Mouse (Mus musculus) heart, embryonic 14.5 days (tissue): ENCODE data around the gene Fbxw11. TPM values are rescaled to one million over a fixed set of nuclear protein-coding genes. Genes with fewer than 3 reads are reported as not detected.
"Not testable (repeated sequence)": the region's sequence is repeated elsewhere in the genome, so short reads cannot be mapped to it uniquely, and the experiment has no call there.

Source experiments
- ATAC-seq: fragments of 200-750 bp; cut with Nextera tagmentation; 2 replicates; pipeline ENCODE4 v1.8.0; 2017; ENCODE audit warnings: low read depth, moderate TSS enrichment; ENCODE audit not compliant: insufficient number of reproducible peaks, insufficient read depth, low FRiP score
- H3K27ac ChIP-seq, 2 experiments: fragments of 200-500 bp in 1 of 2; fragments of 300-500 bp in 1 of 2; sonication (generic) in 1 of 2; replicated peaks in 1 of 2; 2 replicates each; pipeline ENCODE4 v1.5.1; 2012 to 2014; ENCODE audit warnings: low read depth in 2 of 2, low read length in 2 of 2, control low read depth in 1 of 2, mild to moderate bottlenecking in 1 of 2, mixed read lengths in 1 of 2; ENCODE audit not compliant: control insufficient read depth in 1 of 2, insufficient read depth in 1 of 2
- H3K27me3 ChIP-seq: fragments of 300-500 bp; sonication (generic); 2 replicates; pipeline ENCODE4 v1.6.1; 2014; ENCODE audit warnings: mild to moderate bottlenecking, low read length, control low read depth; ENCODE audit not compliant: control insufficient read depth, insufficient read depth
- H3K36me3 ChIP-seq: fragments of 300-500 bp; sonication (generic); 2 replicates; pipeline ENCODE4 v1.6.1; 2014; ENCODE audit warnings: mild to moderate bottlenecking, control low read depth, low read length, mixed read lengths; ENCODE audit not compliant: control insufficient read depth, insufficient read depth
- H3K4me1 ChIP-seq, 2 experiments: fragments of 200-500 bp in 1 of 2; fragments of 300-500 bp in 1 of 2; sonication (generic) in 1 of 2; 2 replicates each; pipeline ENCODE4 v1.6.1; 2012 to 2014; ENCODE audit warnings: low read length in 2 of 2, control low read depth in 1 of 2, mixed read lengths in 1 of 2; ENCODE audit not compliant: control insufficient read depth in 2 of 2, insufficient read depth in 2 of 2
- H3K4me2 ChIP-seq: fragments of 300-500 bp; sonication (generic); 2 replicates; pipeline ENCODE4 v1.6.1; 2014; ENCODE audit warnings: mild to moderate bottlenecking, low read length
- H3K4me3 ChIP-seq, 2 experiments: fragments of 200-500 bp in 1 of 2; fragments of 300-500 bp in 1 of 2; sonication (generic) in 1 of 2; 2 replicates each; pipeline ENCODE4 v1.5.1; 2012 to 2014; ENCODE audit warnings: low read length in 2 of 2, mild to moderate bottlenecking in 2 of 2, control low read depth in 1 of 2, low read depth in 1 of 2, moderate library complexity in 1 of 2; ENCODE audit not compliant: control insufficient read depth in 1 of 2, insufficient read depth in 1 of 2
- H3K9ac ChIP-seq: fragments of 300-500 bp; sonication (generic); 2 replicates; pipeline ENCODE4 v1.6.1; 2014; ENCODE audit warnings: mild to moderate bottlenecking, low read length
- H3K9me3 ChIP-seq: fragments of 300-500 bp; sonication (generic); 2 replicates; pipeline ENCODE4 v1.6.1; 2016; ENCODE audit warnings: low read length, control low read depth; ENCODE audit not compliant: control insufficient read depth
- WGBS: fragments of 180-500 bp; shearing (Covaris S2); extraction: QIAGEN DNeasy Blood & Tissue Kit; methylation state at CpG from one replicate; pipeline ENCODE4 v1.1.7; 2014; 5-methylcytosine and 5-hydroxymethylcytosine counted together
- polyA plus RNA-seq: library from polyadenylated mRNA; unstranded; fragments of >200 nt; fragmentation: Nextera tagmentation; extraction: Ambion mirVana; gene quantifications from 2 replicates; pipeline ENCODE4 v1.2.1, GENCODE M21; 2014

The Fbxw11 gene
- polyA plus RNA-seq, 1 experiment from 2014 or later, result 63.1 TPM

GRCm38 (mm10) chr11:32677811-32678210, 35.3 kb downstream of the Fbxw11 start:
- WGBS, result 94% methylated on average over 1 of the region's 1 CpGs
- Histone ChIP-seq H3K9ac (no peak overlapping the region), H3K9me3 (no peaks in the 10 kb centered on the region), H3K4me1 (peaks cover 12 to 51% of the 10 kb centered on the region in 2 experiments), H3K4me2 (no peak overlapping the region), H3K27ac (0 out of 4 replicates have a peak overlapping the region, but pooled peaks of 1 of the 2 experiments have one; percentile 49), H3K4me3 (no peak overlapping the region), H3K27me3 (no peaks in the 10 kb centered on the region), H3K36me3 (no peaks in the 10 kb centered on the region)
- ATAC-seq, result no peak

GRCm38 (mm10) chr11:32679091-32679490, 36.6 kb downstream of the Fbxw11 start:
- H3K4me2 ChIP-seq, ATAC-seq, H3K36me3 ChIP-seq, H3K27me3 ChIP-seq, H3K4me3 ChIP-seq, H3K9me3 ChIP-seq, H3K9ac ChIP-seq: not testable (repeated sequence)
- Histone ChIP-seq H3K27ac (0 out of 4 replicates have a peak overlapping the region, but pooled peaks of 1 of the 2 experiments have one; percentile 2), H3K4me1 (peaks cover 12 to 56% of the 10 kb centered on the region in 2 experiments)
- WGBS, result 93% methylated on average over 4 of the region's 4 CpGs

GRCm38 (mm10) chr11:32680014-32680413, 37.5 kb downstream of the Fbxw11 start:
- Histone ChIP-seq H3K4me3 (no peak overlapping the region), H3K9me3 (no peaks in the 10 kb centered on the region), H3K27me3 (no peaks in the 10 kb centered on the region), H3K4me1 (peaks cover 12 to 56% of the 10 kb centered on the region in 2 experiments), H3K9ac (no peak overlapping the region), H3K36me3 (no peaks in the 10 kb centered on the region), H3K4me2 (no peak overlapping the region), H3K27ac (0 out of 4 replicates have a peak overlapping the region, but pooled peaks of 1 of the 2 experiments have one; percentile 2)
- WGBS, result 77% methylated on average over 4 of the region's 4 CpGs
- ATAC-seq, result no peak

DNA sequence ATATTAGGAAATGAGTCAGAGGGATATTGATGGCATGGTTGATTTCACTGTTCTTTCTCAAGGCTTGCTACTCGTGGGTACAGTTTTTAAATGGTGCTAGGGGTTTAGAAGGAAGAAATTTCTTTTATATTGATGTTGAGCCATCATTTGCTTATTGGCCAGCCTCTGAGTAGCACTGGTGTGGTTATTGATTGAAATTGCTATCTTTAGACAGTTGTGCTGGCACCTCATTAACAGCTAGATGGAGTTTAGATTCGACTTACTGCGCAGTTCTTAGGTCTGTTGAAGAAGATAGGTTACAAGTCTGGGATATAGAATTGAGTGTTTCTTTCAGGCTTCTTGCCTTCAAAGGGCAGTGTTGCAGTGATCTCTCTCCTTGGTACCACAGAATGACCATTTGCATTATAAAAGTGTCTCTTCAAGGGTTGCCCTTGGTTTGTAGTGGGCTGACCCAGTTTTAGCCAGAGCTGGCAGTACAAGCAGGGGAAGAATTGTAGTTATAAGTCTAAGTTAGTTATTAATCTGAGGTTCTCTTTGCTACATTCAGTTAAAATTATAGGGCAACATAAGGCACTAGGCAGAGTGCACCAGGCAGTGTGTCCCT, 38.8 kb downstream of the Fbxw11 start:
- no peaks in the 10 kb centered on the region for H3K9me3 ChIP-seq
- ATAC-seq, result no peak
- no peak overlapping the region for H3K4me2 ChIP-seq
- 70% methylated on average over 3 of the region's 3 CpGs for WGBS
- H3K9ac ChIP-seq, result no peak overlapping the region
- H3K4me1 ChIP-seq, result peaks cover 12 to 59% of the 10 kb centered on the region in 2 experiments
- H3K4me3 ChIP-seq, result no peak overlapping the region
- no peaks in the 10 kb centered on the region for H3K27me3 ChIP-seq
- no peak overlapping the region for H3K27ac ChIP-seq
- no peaks in the 10 kb centered on the region for H3K36me3 ChIP-seq

DNA sequence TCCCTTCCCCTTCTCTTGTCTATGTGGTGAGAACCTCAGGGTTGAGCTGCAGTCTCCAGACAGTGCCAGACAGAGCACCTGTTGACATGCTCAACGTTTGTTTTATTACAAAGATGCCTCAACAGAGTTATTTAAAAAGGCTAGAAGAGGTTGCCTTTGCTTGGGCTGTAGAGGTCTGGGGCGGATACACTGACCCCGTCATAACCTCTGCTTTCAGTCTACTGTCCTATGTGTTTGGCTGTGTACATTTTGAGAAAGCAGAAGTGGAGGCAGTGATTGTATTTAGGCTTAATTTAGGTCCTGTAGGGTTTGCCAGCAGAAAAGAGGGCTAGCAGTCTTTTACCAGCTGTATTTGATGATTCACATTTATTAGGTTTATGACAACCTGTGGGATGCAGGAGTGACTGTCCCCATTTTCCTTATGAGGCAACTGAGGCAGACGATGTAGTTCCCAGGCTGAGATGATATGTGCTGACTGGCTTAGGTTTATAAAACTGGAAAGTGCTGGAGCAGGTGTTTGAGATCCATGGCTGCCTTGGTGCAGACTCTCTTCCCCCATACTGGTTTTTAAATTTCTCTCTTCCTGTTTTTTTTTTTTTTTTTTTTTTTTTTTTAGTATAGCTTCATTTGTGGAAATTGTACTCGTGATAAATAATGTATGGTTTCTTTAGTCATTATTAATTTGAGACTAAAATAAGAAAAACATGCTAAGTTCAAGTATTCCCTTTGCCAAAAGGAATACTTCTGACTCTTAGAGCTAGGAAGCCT, 40.0 kb downstream of the Fbxw11 start:
- no peak overlapping the region for H3K27ac ChIP-seq
- no peaks in the 10 kb centered on the region for H3K36me3 ChIP-seq
- no peak overlapping the region for H3K4me2 ChIP-seq
- no peaks in the 10 kb centered on the region for H3K9me3 ChIP-seq
- H3K27me3 ChIP-seq, result no peaks in the 10 kb centered on the region
- 77% methylated on average over 5 of the region's 5 CpGs for WGBS
- H3K4me1 ChIP-seq, result peaks cover 8 to 53% of the 10 kb centered on the region in 2 experiments
- H3K9ac ChIP-seq, result no peak overlapping the region
- ATAC-seq, result no peak
- no peak overlapping the region for H3K4me3 ChIP-seq

DNA sequence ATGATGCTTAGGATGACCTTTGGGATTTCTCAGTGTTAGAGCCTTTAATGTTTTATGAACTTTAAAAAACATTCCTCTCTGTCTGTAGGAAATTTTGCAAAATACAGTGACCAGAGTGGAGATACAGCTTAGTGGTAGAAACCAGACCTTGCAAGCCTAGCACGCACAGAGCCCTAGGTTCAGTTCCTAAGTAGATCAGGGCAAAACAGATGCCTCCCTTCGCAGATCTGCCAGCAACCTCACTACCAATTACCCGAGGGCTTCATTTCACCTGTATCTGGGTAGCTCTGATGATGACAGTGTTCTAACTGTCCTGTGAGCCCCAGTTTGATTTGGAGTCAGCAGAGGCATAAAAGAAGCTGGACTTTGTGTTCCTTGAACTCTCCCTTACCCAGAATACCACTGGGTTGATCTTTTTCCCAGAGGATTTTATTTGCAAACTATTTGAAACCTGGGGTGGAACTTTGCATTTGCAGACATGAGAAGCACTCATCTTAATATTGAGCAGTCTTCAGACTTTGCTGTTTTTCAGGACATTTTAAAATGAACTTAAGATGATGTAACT, 42.2 kb downstream of the Fbxw11 start:
- Histone ChIP-seq H3K9me3 (no peaks in the 10 kb centered on the region), H3K4me2 (no peak overlapping the region), H3K27me3 (no peaks in the 10 kb centered on the region), H3K36me3 (no peaks in the 10 kb centered on the region), H3K4me1 (peaks cover 5 to 47% of the 10 kb centered on the region in 2 experiments), H3K9ac (no peak overlapping the region), H3K4me3 (no peak overlapping the region), H3K27ac (no peak overlapping the region)
- WGBS, result 65% methylated on average over 3 of the region's 3 CpGs
- no peak for ATAC-seq

DNA sequence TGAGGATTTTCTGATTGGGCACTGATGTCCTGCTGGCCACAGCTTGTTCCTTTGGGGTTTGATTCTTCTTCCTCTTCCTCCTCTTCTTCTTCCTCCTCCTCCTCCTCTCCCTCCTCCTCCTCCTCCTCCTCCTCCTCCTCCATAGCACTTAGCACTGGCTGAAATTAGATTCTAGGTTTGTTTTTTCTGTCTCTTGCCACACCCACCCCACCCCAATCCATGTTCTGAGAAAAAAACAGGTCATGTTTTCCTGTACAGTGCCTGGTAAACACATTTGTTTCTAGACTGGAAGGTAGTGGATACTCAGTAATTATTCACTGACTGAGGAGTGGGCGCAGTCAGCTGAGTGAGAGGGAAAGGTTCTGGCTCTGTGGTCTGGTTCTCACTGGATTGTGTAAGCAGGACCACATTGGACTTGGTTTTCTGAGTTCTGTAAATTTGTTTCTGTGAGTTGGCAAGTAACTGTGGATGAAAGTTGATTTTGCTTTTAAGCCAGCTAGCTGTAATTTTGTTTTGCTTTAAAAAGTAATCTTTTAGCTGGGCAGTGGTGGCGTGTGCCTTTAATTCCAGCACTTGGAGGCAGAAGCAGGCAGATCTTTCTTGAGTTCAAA, 45.8 kb downstream of the Fbxw11 start:
- Histone ChIP-seq H3K9ac (0 out of 2 replicates have a peak overlapping the region, but pooled peaks have one; percentile 8), H3K4me1 (peaks cover 2 to 33% of the 10 kb centered on the region in 2 experiments), H3K36me3 (no peaks in the 10 kb centered on the region), H3K27me3 (no peaks in the 10 kb centered on the region), H3K9me3 (no peaks in the 10 kb centered on the region), H3K4me3 (no peak overlapping the region), H3K4me2 (no peak overlapping the region), H3K27ac (no peak overlapping the region)
- no peak for ATAC-seq
- 97% methylated on average over 2 of the region's 2 CpGs for WGBS
